Mouse (Mus musculus): ENCODE results near the gene Fam50a. TPM values are rescaled to one million over a fixed set of nuclear protein-coding genes. Genes with fewer than 3 reads are reported as not detected.
"Not testable (repeated sequence)": the region's sequence is repeated elsewhere in the genome, so short reads cannot be mapped to it uniquely, and the experiment has no call there.

Fam50a gene
- polyA plus RNA-seq, 1 experiment from 2014 or later = 28.8 TPM

DNA sequence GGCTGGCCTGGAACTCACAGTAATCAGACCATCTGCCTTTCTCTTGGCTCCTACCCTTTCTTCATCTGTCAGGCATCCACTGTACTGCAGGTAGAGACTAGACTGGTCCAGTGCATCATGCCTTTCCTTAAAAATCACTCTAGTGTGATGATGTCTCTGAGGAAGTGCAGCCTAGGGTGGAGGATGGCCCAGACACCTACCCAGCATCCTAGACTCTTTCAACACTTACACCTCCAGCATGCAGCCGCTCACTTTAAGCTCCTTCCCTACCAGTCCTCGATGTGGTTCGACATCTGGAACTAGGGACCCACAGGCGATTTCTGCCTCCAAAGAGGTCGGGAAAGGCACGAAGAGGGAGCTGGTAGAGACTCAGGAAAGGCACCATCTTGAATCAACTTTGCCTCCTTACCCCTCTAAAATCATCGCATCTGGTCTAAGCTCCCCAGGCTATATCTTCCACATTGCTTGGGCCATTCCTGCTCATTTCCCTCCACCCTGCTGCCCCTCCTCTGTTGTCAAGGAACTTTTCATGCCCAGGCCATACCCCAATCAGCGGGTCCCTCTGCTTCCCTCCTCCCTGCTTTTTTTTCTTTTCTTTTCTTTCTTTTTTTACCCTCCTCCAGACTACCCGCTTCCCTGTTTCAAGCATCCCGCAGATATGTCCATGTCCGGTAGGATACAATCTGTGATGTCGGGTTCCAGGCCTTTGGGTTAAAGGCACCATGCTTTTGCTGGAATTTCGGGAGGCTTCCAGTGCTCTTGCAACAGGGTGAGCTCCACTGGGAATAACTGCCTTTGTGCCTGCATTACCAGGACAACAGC lies 40.0 kb downstream of the Fam50a start:
- Histone ChIP-seq H3K4me3 (replicated peaks) (peak overlapping the region; percentile 61), H3K27ac (replicated peaks) (no peak overlapping the region), H3K9ac (peak overlapping the region; percentile 54), H3K36me3 (replicated peaks) (no peaks in the 10 kb centered on the region), H3K4me2 (peak overlapping the region; percentile 74), H3K4me1 (replicated peaks) (peaks cover 5% of the 10 kb centered on the region; the same call in 1 of the 2 replicates), H3K9me3 (replicated peaks) (no peaks in the 10 kb centered on the region), H3K27me3 (no peaks in the 10 kb centered on the region)
- ATAC-seq (ENCODE audit: insufficient read depth) = 0 out of 2 replicates have a peak, but pooled peaks have one; percentile 25
- WGBS (ENCODE audit: insufficient replicate concordance) = 22% methylated on average over 13 of the region's 13 CpGs

DNA sequence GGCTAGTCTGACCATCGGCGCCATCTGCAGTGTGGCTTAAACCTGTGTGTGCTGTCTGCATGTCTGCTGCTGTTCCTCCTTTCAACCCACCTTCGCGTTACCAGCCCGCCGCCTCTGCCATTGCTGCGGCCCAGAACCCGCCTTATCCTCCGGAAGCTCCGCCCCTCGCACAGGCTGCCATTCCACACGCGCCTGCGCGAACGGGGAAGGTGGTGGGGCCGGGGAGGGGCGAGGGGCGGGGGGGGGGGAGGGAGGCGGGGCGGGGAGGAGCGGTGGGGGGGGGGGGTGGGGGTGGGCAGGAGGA lies 40.6 kb downstream of the Fam50a start, which contains the start of gene Lage3:
TSS of gene Lage3 (minus strand) at position 152 of the 304 bp plus-strand sequence.
- no peak within 1 kb of the TSS for H3K27ac ChIP-seq (replicated peaks)
- H3K9ac ChIP-seq = peak within 1 kb of the TSS; percentile 54
- no peaks in the 10 kb centered on the region for H3K27me3 ChIP-seq
- peak; percentile 81 for ATAC-seq (ENCODE audit: insufficient read depth)
- H3K9me3 ChIP-seq (replicated peaks) = no peaks in the 10 kb centered on the region
- no peaks in the 10 kb centered on the region for H3K36me3 ChIP-seq (replicated peaks)
- H3K4me3 ChIP-seq (replicated peaks) = peak within 1 kb of the TSS; percentile 61
- H3K4me1 ChIP-seq (replicated peaks) = peaks cover 5% of the 10 kb centered on the region; the same call in 1 of the 2 replicates
- 25% methylated on average over 17 of the region's 22 CpGs for WGBS (ENCODE audit: insufficient replicate concordance)
- H3K4me2 ChIP-seq = peak within 1 kb of the TSS; percentile 74

DNA sequence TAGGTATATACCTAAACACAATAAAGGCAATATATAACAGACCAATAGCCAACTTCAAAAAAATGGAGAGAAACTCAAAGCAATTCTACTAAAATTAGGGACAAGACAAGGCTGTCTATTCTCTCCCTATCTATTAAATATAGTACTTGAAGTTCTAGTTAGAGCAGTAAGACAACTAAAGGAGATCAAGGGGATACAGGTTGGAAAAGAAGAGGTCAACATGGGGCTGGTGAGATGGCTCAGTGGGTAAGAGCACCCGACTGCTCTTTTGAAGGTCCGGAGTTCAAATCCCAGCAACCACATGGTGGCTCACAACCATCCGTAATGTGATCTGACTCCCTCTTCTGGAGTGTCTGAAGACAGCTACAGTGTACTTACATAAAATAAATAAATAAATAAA lies 44.2 kb downstream of the Fam50a start:
- not testable (repeated sequence) for H3K9ac ChIP-seq; H3K4me1 ChIP-seq (replicated peaks); H3K27me3 ChIP-seq; H3K36me3 ChIP-seq (replicated peaks); H3K9me3 ChIP-seq (replicated peaks); H3K4me3 ChIP-seq (replicated peaks); H3K27ac ChIP-seq (replicated peaks); H3K4me2 ChIP-seq; ATAC-seq (ENCODE audit: insufficient read depth)
- WGBS (ENCODE audit: insufficient replicate concordance) = 81% methylated on average over 3 of the region's 3 CpGs

GRCm38 (mm10) chrX:74359171-74359570 lies 46.3 kb downstream of the Fam50a start:
- no peak overlapping the region for H3K9ac ChIP-seq
- no peaks in the 10 kb centered on the region for H3K36me3 ChIP-seq (replicated peaks)
- ATAC-seq (ENCODE audit: insufficient read depth) = no peak
- 39% methylated on average over 11 of the region's 11 CpGs for WGBS (ENCODE audit: insufficient replicate concordance)
- no peak overlapping the region for H3K27ac ChIP-seq (replicated peaks)
- 0 out of 2 replicates have a peak, but pooled peaks cover 5% of the 10 kb centered on the region for H3K27me3 ChIP-seq
- no peaks in the 10 kb centered on the region for H3K4me1 ChIP-seq (replicated peaks)
- no peaks in the 10 kb centered on the region for H3K9me3 ChIP-seq (replicated peaks)
- H3K4me3 ChIP-seq (replicated peaks) = no peak overlapping the region
- no peak overlapping the region for H3K4me2 ChIP-seq

DNA sequence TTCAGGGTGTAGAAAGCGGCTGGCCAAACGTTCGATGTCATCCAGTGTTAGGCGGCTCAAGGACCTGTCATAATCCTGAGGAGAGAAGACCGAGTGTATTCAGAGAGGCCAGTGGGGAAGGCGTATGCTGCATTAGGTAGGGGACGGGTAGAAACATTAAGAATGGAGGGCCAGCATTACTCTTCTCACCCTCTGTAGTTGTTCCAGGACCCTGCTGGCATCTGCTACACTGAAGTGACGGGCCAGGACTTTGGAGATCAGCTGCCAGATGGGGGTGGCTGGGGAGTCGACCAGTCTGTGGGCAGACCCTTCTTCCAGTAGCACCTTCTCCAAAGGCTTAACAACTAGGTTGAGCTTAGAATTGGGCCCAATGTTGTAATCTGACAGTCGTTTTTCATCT lies 54.7 kb downstream of the Fam50a start:
- H3K9me3 ChIP-seq (replicated peaks) = no peaks in the 10 kb centered on the region

DNA sequence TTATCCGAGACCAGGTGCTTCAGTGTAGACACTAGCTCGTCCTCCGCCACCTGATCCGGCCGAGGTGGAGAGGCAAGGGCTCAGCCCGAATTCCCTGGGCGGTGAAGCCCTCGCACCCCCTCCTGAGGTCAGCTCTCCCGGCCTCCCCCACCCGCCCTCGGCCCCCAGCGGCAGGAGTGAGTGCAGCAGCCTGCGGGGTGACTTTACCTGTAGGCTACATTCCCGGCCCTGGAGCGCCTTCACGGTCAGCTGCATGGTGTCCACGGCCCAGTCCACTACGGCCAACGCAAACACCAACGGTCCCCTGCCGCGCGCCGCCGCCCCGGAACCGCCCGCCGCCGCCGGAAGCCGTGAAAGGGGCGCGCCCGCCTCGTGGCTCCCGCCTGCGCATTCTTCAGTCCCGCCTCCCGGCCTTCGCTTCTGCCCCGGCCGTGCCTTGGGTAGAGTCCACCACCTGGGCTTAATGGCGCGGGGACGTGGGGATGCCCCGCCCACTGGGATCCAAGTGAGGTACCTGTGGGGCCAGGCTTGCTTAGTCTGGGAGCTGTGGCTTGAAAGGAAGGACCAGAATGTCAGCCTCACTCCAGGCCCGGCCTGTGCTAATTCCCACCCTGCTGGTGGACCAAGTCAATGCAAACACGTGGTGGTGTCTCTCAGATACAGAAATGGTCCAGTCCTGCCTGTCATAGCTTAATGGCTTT lies 55.5 kb downstream of the Fam50a start:
- Histone ChIP-seq H3K36me3 (replicated peaks) (peaks cover 13% of the 10 kb centered on the region; the same call in 1 of the 2 replicates), H3K4me3 (replicated peaks) (peak overlapping the region; percentile 72), H3K9ac (peak overlapping the region; percentile 78), H3K9me3 (replicated peaks) (no peaks in the 10 kb centered on the region), H3K4me2 (peak overlapping the region; percentile 73), H3K27me3 (no peaks in the 10 kb centered on the region), H3K27ac (replicated peaks) (peak overlapping the region; percentile 83), H3K4me1 (replicated peaks) (peaks cover 38% of the 10 kb centered on the region)
- WGBS (ENCODE audit: insufficient replicate concordance) = 11% methylated on average over 49 of the region's 49 CpGs
- ATAC-seq (ENCODE audit: insufficient read depth) = peak; percentile 76

More for the DNA sequence above, 54.7 kb downstream of the Fam50a start:
- Histone ChIP-seq H3K9ac (peak overlapping the region; percentile 78), H3K4me1 (replicated peaks) (peaks cover 33% of the 10 kb centered on the region), H3K4me2 (peak overlapping the region; percentile 73), H3K27ac (replicated peaks) (0 out of 2 replicates have a peak overlapping the region, but pooled peaks have one; percentile 83), H3K36me3 (replicated peaks) (peaks cover 13% of the 10 kb centered on the region; the same call in 1 of the 2 replicates), H3K27me3 (no peaks in the 10 kb centered on the region), H3K4me3 (replicated peaks) (peak overlapping the region; percentile 72)
- ATAC-seq (ENCODE audit: insufficient read depth) = no peak
- WGBS (ENCODE audit: insufficient replicate concordance) = 51% methylated on average over 10 of the region's 10 CpGs

Small RNAs within 50 kb of the gene (microRNA-seq; reads per million reads assigned to microRNA genes)
- gene Mir7091 (not detected), gene Mir7092 (not detected)

Other genes starting within 250 kb of the Fam50a start
- not detected in 2 replicates for gene Opn1mw, start 185.6 kb upstream of the Fam50a start, polyA plus RNA-seq (2015; fragmentation: Nextera tagmentation; extraction: Ambion mirVana)
- 6.2 and 6.9 TPM in 2 replicates for gene Mecp2, start 177.7 kb upstream of the Fam50a start, polyA plus RNA-seq (2015; fragmentation: Nextera tagmentation; extraction: Ambion mirVana)
- not detected in 2 replicates for gene Tex28, start 145.2 kb upstream of the Fam50a start, polyA plus RNA-seq (2015; fragmentation: Nextera tagmentation; extraction: Ambion mirVana)
- not detected in 2 replicates for gene Tktl1, start 135.8 kb upstream of the Fam50a start, polyA plus RNA-seq (2015; fragmentation: Nextera tagmentation; extraction: Ambion mirVana)
- 41.6 and 47.6 TPM in 2 replicates for gene Flna, start 63.2 kb upstream of the Fam50a start, polyA plus RNA-seq (2015; fragmentation: Nextera tagmentation; extraction: Ambion mirVana)
- 8.0 and 8.5 TPM in 2 replicates for gene Emd, start 58.3 kb upstream of the Fam50a start, polyA plus RNA-seq (2015; fragmentation: Nextera tagmentation; extraction: Ambion mirVana)
- gene Rpl10, start 42.2 kb upstream of the Fam50a start, polyA plus RNA-seq (2015; fragmentation: Nextera tagmentation; extraction: Ambion mirVana) = 356 and 378 TPM in 2 replicates
- 27.7 and 29.2 TPM in 2 replicates for gene Taz, start 31.1 kb upstream of the Fam50a start, polyA plus RNA-seq (2015; fragmentation: Nextera tagmentation; extraction: Ambion mirVana)
- 24.5 and 25.2 TPM in 2 replicates for gene Dnase1l1, start 30.7 kb upstream of the Fam50a start, polyA plus RNA-seq (2015; fragmentation: Nextera tagmentation; extraction: Ambion mirVana)
- 75.9 and 80.2 TPM in 2 replicates for gene Atp6ap1, start 15.9 kb upstream of the Fam50a start, polyA plus RNA-seq (2015; fragmentation: Nextera tagmentation; extraction: Ambion mirVana)
- 48.8 and 56.7 TPM in 2 replicates for gene Gdi1, start 8.0 kb upstream of the Fam50a start, polyA plus RNA-seq (2015; fragmentation: Nextera tagmentation; extraction: Ambion mirVana)
- gene Plxna3, start 16.0 kb downstream of the Fam50a start, polyA plus RNA-seq (2015; fragmentation: Nextera tagmentation; extraction: Ambion mirVana) = 1.1 and 1.5 TPM in 2 replicates
- 34.6 and 43.0 TPM in 2 replicates for gene Lage3, start 40.6 kb downstream of the Fam50a start, polyA plus RNA-seq (2015; fragmentation: Nextera tagmentation; extraction: Ambion mirVana)
- gene Ubl4a, start 60.2 kb downstream of the Fam50a start, polyA plus RNA-seq (2015; fragmentation: Nextera tagmentation; extraction: Ambion mirVana) = 37.3 and 38.8 TPM in 2 replicates
- 6.1 and 6.5 TPM in 2 replicates for gene Slc10a3, start 60.3 kb downstream of the Fam50a start, polyA plus RNA-seq (2015; fragmentation: Nextera tagmentation; extraction: Ambion mirVana)
- 11.0 and 12.0 TPM in 2 replicates for gene Fam3a, start 80.2 kb downstream of the Fam50a start, polyA plus RNA-seq (2015; fragmentation: Nextera tagmentation; extraction: Ambion mirVana)
- 21.5 and 26.2 TPM in 2 replicates for gene Ikbkg, start 80.3 kb downstream of the Fam50a start, polyA plus RNA-seq (2015; fragmentation: Nextera tagmentation; extraction: Ambion mirVana)
- 46.1 and 48.9 TPM in 2 replicates for gene G6pdx, start 116.2 kb downstream of the Fam50a start, polyA plus RNA-seq (2015; fragmentation: Nextera tagmentation; extraction: Ambion mirVana)
- gene Gm6880, start 168.4 kb downstream of the Fam50a start, polyA plus RNA-seq (2015; fragmentation: Nextera tagmentation; extraction: Ambion mirVana) = not detected in 2 replicates